Mouse (Mus musculus) liver, embryonic 14.5 days (tissue): Measurements from ENCODE around the gene Slc1a5. TPM values are rescaled to one million over a fixed set of nuclear protein-coding genes. Genes with fewer than 3 reads are reported as not detected.

Experiments used
- ATAC-seq: fragments of 200-750 bp; cut with Nextera tagmentation; 2 replicates; pipeline ENCODE4 v1.8.0; 2017; ENCODE audit warnings: moderate number of reproducible peaks, mild to moderate bottlenecking, moderate library complexity; ENCODE audit not compliant: insufficient read depth
- DNase-seq, 3 experiments: peaks; one replicate each; pipeline ENCODE4 v3.0.0-alpha.2; 2012 to 2013; ENCODE audit warnings: low read depth in 3 of 3, low spot score in 3 of 3
- H3K27ac ChIP-seq: fragments of 300-500 bp; sonication (generic); 2 replicates; pipeline ENCODE4 v1.5.1; 2014; ENCODE audit warnings: moderate library complexity, mild to moderate bottlenecking, control low read depth, inconsistent platforms
- H3K27me3 ChIP-seq: fragments of 300-500 bp; sonication (generic); 2 replicates; pipeline ENCODE4 v1.6.1; 2014; ENCODE audit warnings: mild to moderate bottlenecking, low read length, moderate library complexity; ENCODE audit not compliant: control insufficient read depth, insufficient read depth
- H3K36me3 ChIP-seq: fragments of 300-500 bp; sonication (generic); replicated peaks from 2 replicates; pipeline ENCODE4 v1.6.1; 2014; ENCODE audit warnings: low read depth; ENCODE audit not compliant: control insufficient read depth, insufficient read depth
- H3K4me1 ChIP-seq, 2 experiments: fragments of 200-500 bp in 1 of 2; fragments of 300-500 bp in 1 of 2; sonication (generic) in 1 of 2; replicated peaks; 2 replicates each; pipeline ENCODE4 v1.6.1; 2012 to 2014; ENCODE audit warnings: antibody characterized with exemption in 1 of 2, inconsistent platforms in 1 of 2, low read length in 1 of 2; ENCODE audit not compliant: control insufficient read depth in 2 of 2, insufficient read depth in 2 of 2
- H3K4me2 ChIP-seq: fragments of 300-500 bp; sonication (generic); 2 replicates; pipeline ENCODE4 v1.6.1; 2014; ENCODE audit warnings: low read depth, mild to moderate bottlenecking, control low read depth, moderate library complexity
- H3K4me3 ChIP-seq, 2 experiments: fragments of 200-500 bp in 1 of 2; fragments of 300-500 bp in 1 of 2; sonication (generic) in 1 of 2; 2 replicates each; pipeline ENCODE4 v1.5.1; 2012 to 2014; ENCODE audit warnings: low read depth in 2 of 2, low read length in 2 of 2, mild to moderate bottlenecking in 2 of 2, control low read depth in 1 of 2, inconsistent platforms in 1 of 2, moderate library complexity in 1 of 2; ENCODE audit not compliant: insufficient read depth in 1 of 2
- H3K9ac ChIP-seq: fragments of 300-500 bp; sonication (generic); replicated peaks from 2 replicates; pipeline ENCODE4 v1.6.1; 2014; ENCODE audit warnings: mild to moderate bottlenecking, control low read depth, moderate library complexity
- H3K9me3 ChIP-seq: fragments of 300-500 bp; sonication (generic); 2 replicates; pipeline ENCODE4 v1.6.1; 2016; ENCODE audit warnings: low read length, mixed read lengths; ENCODE audit not compliant: control insufficient read depth
- CTCF ChIP-seq: IDR thresholded peaks from 2 replicates; pipeline ENCODE4 v1.5.1; 2016; ENCODE audit warnings: antibody characterized with exemption, low read depth, control low read depth
- EP300 ChIP-seq: IDR thresholded peaks from 2 replicates; pipeline ENCODE4 v1.6.1; 2016; ENCODE audit warnings: antibody characterized with exemption, low read depth
- WGBS: fragments of 180-500 bp; shearing (Covaris S2); extraction: QIAGEN DNeasy Blood & Tissue Kit; methylation state at CpG from one replicate; pipeline ENCODE4 v1.1.7; 2014; ENCODE audit not compliant: insufficient replicate concordance; 5-methylcytosine and 5-hydroxymethylcytosine counted together
- polyA plus RNA-seq, 2 experiments: library from polyadenylated mRNA; depleted of rRNA in 1 of 2; stranded (reverse) in 1 of 2; unstranded in 1 of 2; fragments of >200 nt; fragmentation: Nextera tagmentation in 1 of 2; extraction: Ambion mirVana in 1 of 2; gene quantifications; 2 replicates each; pipeline versions ENCODE4 v1.2.1 to v1.2.3; 2012 to 2014

Gene Slc1a5
- polyA plus RNA-seq, 2 experiments = 61.7 to 160 TPM

DNA sequence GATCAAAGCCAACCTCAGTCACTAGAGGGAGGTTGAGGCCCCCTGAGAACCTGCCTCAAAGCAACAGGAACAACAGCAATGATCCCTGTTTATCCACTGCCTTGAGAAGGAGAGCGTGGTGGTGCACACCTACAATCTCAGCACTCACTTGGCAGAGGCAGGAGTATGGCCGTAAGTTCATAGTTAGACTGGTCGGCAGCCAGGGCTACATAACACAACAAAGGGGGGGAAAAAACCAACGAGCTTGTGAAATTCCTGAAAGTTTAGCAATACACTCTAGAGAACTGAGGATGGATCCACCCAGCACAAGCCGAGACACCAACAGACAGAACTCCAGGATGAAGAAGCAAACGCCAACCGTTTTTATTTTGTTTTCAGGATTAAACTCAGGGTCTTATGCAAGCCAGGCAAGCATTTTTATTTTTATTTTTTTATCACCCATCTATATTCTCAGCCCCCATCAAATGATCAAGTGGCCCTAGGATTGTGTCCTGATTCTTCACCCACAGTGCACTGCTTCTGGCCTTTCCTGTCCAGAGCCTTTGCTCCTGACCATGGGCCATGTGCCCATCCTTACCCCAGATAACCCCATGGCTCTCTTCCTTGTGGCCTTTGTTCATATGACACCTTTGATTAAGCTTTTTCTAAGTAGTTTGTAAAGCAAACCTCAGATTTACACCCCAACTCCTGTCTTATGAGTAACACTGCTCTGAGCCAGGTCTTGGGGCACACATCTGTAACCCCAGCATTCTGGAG is 17.5 kb upstream of the Slc1a5 start:
- H3K36me3 ChIP-seq = no peaks in the 10 kb centered on the region
- no peak overlapping the region for H3K27ac ChIP-seq
- ATAC-seq = no peak
- no peak overlapping the region for H3K4me3 ChIP-seq
- H3K4me1 ChIP-seq = peaks cover 0 to 2% of the 10 kb centered on the region in 2 experiments; a peak in 1 of 4 replicates
- H3K4me2 ChIP-seq = no peak overlapping the region
- no peaks in the 10 kb centered on the region for H3K27me3 ChIP-seq
- H3K9ac ChIP-seq = no peak overlapping the region
- no peak for DNase-seq
- WGBS = 73% methylated on average over 7 of the region's 7 CpGs
- H3K9me3 ChIP-seq = no peaks in the 10 kb centered on the region
- TF ChIP-seq EP300 = no peak
- no peak for TF ChIP-seq CTCF

DNA sequence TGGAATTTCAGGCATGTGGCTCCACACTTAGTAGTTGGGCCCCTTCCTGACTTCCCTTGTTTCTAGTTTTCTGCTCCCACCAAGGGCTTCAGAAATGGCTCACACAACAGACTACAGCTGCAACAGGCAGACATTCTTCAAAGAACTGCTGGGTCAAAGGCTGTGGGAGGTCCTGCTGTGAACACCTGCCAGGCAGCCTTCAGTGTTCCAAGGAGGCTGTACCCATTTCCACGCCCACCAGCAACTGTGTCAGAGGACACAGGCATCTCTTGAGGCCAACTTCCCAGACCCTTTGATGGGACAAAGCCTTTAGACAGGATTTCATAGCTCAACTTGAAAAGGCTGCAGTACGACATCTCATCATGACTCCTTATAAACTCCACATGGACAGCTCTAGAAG is 14.7 kb upstream of the Slc1a5 start:
- Histone ChIP-seq H3K9ac (no peak overlapping the region), H3K4me3 (no peak overlapping the region), H3K9me3 (no peaks in the 10 kb centered on the region), H3K27me3 (no peaks in the 10 kb centered on the region), H3K36me3 (no peaks in the 10 kb centered on the region), H3K27ac (no peak overlapping the region), H3K4me1 (no peaks in the 10 kb centered on the region), H3K4me2 (no peak overlapping the region)
- no peak for TF ChIP-seq CTCF
- no peak for TF ChIP-seq EP300
- DNase-seq (no peak), ATAC-seq (no peak)
- WGBS = 64% methylated on average over 2 of the region's 2 CpGs

DNA sequence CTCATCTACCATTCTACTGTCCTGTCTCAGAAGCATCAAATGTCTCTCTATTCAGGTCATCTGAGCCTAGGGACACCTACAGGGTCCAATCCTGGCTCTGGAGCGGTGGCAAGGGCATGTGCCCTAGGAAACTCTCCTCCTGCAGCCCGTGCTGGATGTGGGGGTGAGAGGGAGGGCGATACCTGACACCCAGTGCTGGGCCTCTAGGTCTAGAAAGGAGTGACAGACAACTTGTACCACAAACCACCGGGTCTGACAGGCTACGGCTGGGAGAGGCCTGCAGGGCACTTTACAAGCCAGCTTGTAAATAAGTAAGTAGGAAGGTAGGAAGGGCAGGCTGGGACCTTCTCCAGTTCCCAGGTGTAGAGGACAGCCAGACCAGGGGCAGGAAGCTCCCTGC is 5.3 kb upstream of the Slc1a5 start:
- no peak for DNase-seq
- Histone ChIP-seq H3K9me3 (no peaks in the 10 kb centered on the region), H3K9ac (no peak overlapping the region), H3K36me3 (no peaks in the 10 kb centered on the region), H3K27ac (no peak overlapping the region), H3K27me3 (no peaks in the 10 kb centered on the region), H3K4me1 (peaks cover 4% of the 10 kb centered on the region in 2 experiments), H3K4me2 (no peak overlapping the region), H3K4me3 (no peak overlapping the region)
- no peak for ATAC-seq
- 50% methylated on average over 5 of the region's 5 CpGs for WGBS
- TF ChIP-seq EP300 = no peak
- no peak for TF ChIP-seq CTCF

GRCm38 (mm10) chr7:16780076-16780475 is 1.1 kb upstream of the Slc1a5 start:
- no peak overlapping the region for H3K4me3 ChIP-seq
- H3K27ac ChIP-seq = no peak overlapping the region
- DNase-seq (no peak), ATAC-seq (no peak)
- TF ChIP-seq EP300 = no peak
- no peak for TF ChIP-seq CTCF
- H3K36me3 ChIP-seq = peaks cover 15% of the 10 kb centered on the region
- H3K27me3 ChIP-seq = no peaks in the 10 kb centered on the region
- H3K4me1 ChIP-seq = peaks cover 11 to 15% of the 10 kb centered on the region in 2 experiments
- H3K9me3 ChIP-seq = no peaks in the 10 kb centered on the region
- H3K4me2 ChIP-seq = no peak overlapping the region
- WGBS = 66% methylated on average over 5 of the region's 5 CpGs
- no peak overlapping the region for H3K9ac ChIP-seq

DNA sequence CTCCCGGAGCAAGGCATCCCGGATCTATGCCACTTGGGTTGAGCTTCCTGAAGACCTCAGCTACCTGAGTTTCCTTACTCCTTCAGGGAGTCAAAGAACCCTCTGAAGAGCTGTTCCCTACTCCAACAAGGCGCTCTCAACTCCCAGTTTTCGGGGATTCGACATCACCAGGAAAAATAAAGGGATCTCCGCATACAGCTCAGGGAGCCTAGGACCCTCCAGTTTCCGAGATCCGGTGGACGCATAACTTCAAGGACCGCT is 345 bp downstream of the Slc1a5 start:
- H3K4me3 ChIP-seq = peak overlapping the region; percentile 87 to 98
- ATAC-seq (no peak), DNase-seq (no peak)
- peaks cover 22% of the 10 kb centered on the region in 2 experiments for H3K4me1 ChIP-seq
- no peaks in the 10 kb centered on the region for H3K27me3 ChIP-seq
- H3K27ac ChIP-seq = peak overlapping the region; percentile 94
- under 1% methylated on average over 10 of the region's 10 CpGs for WGBS
- peak overlapping the region; percentile 86 for H3K4me2 ChIP-seq
- H3K36me3 ChIP-seq = peaks cover 29% of the 10 kb centered on the region
- H3K9ac ChIP-seq = peak overlapping the region; percentile 98
- TF ChIP-seq CTCF = no peak
- TF ChIP-seq EP300 = no peak
- H3K9me3 ChIP-seq = no peaks in the 10 kb centered on the region
